In genomic region chr17:50641076-50641610, GRCm38 (mm10) we compare ENCODE assay signal across 29 mouse cellular contexts.
DNase-seq lines count a peak whose midpoint lies in the region; ATAC-seq and TF ChIP-seq lines count a peak whose summit lies in the region.
"Had no signal": no experiment of that assay in that cellular context is flagged by ENCODE, and none has a peak within 500 bp of the region (broad histone marks: within the 10 kb centered on the region; RNA-seq: fewer than 3 reads in every experiment).

No protein-coding gene starts in this region.

- TF ChIP-seq CTCF in cortical plate, adult 2 months (IDR thresholded peaks at IDR 0.05; ENCODE audit: extremely low read depth, insufficient read depth, low read length) = no peak

- 72% methylated on average over 2 of the region's 2 CpGs for WGBS in forebrain, embryonic 15.5 days
- 97% methylated on average over 2 of the region's 2 CpGs for WGBS in forebrain, embryonic 12.5 days

- TF ChIP-seq POLR2A in cortical plate, adult 2 months (IDR thresholded peaks at IDR 0.05; ENCODE audit: extremely low read depth, insufficient read depth, low read length) = no peak

- no peaks in the 10 kb centered on the region for H3K27me3 ChIP-seq in forebrain, embryonic 15.5 days
- no peaks in the 10 kb centered on the region for H3K27me3 ChIP-seq in forebrain, embryonic 12.5 days
- H3K27me3 ChIP-seq: CH12.LX; embryonic facial prominence, embryonic 12.5 days; embryonic facial prominence, embryonic 15.5 days; heart, embryonic 12.5 days; heart, embryonic 15.5 days; hindbrain, embryonic 13.5 days; intestine, embryonic 15.5 days had no signal

- no peaks in the 10 kb centered on the region for H3K9me3 ChIP-seq in forebrain, embryonic 15.5 days
- no peaks in the 10 kb centered on the region for H3K9me3 ChIP-seq in forebrain, embryonic 12.5 days
- H3K9me3 ChIP-seq: embryonic facial prominence, embryonic 12.5 days; embryonic facial prominence, embryonic 15.5 days; heart, embryonic 12.5 days; heart, embryonic 15.5 days; hindbrain, embryonic 10.5 days; hindbrain, embryonic 13.5 days; intestine, embryonic 15.5 days had no signal

- no peak overlapping the region for H3K4me2 ChIP-seq in forebrain, embryonic 15.5 days (replicated peaks)
- no peak overlapping the region for H3K4me2 ChIP-seq in forebrain, embryonic 12.5 days
- H3K4me2 ChIP-seq: embryonic facial prominence, embryonic 12.5 days; embryonic facial prominence, embryonic 15.5 days; heart, embryonic 12.5 days; heart, embryonic 15.5 days; hindbrain, embryonic 13.5 days; intestine, embryonic 15.5 days had no signal

- peak overlapping the region; percentile 78 for H3K27ac ChIP-seq in forebrain, embryonic 15.5 days (replicated peaks)
- no peak overlapping the region for H3K27ac ChIP-seq in forebrain, embryonic 12.5 days
- 0 out of 2 replicates have a peak overlapping the region, but pooled peaks have one; percentile 2 for H3K27ac ChIP-seq in cortical plate, adult 2 months (ENCODE audit: insufficient read depth, low read length)
- H3K27ac ChIP-seq: embryonic facial prominence, embryonic 12.5 days; embryonic facial prominence, embryonic 15.5 days; heart, embryonic 15.5 days; hindbrain, embryonic 10.5 days; hindbrain, embryonic 13.5 days; intestine, embryonic 15.5 days had no signal

- ATAC-seq in forebrain, embryonic 15.5 days (replicated peaks) = peak; percentile 72
- no peak for ATAC-seq in forebrain, embryonic 12.5 days (ENCODE audit: low FRiP score)
- peak; percentile 65 for ATAC-seq in frontal cortex, adult (ENCODE audit: low TSS enrichment)
- ATAC-seq: hindbrain, embryonic 16.5 days; intestine, embryonic 15.5 days; Patski had no signal

- H3K4me3 ChIP-seq in forebrain, embryonic 15.5 days = no peak overlapping the region
- H3K4me3 ChIP-seq in forebrain, embryonic 12.5 days (replicated peaks) = no peak overlapping the region
- no peak overlapping the region for H3K4me3 ChIP-seq in cortical plate, adult 2 months (ENCODE audit: insufficient read depth, low read length)
- H3K4me3 ChIP-seq: embryonic facial prominence, embryonic 12.5 days; embryonic facial prominence, embryonic 15.5 days; heart, embryonic 12.5 days; heart, embryonic 15.5 days; hindbrain, embryonic 10.5 days; hindbrain, embryonic 13.5 days; intestine, embryonic 15.5 days had no signal

- peaks cover 24% of the 10 kb centered on the region for H3K4me1 ChIP-seq in forebrain, embryonic 15.5 days
- peaks cover 13% of the 10 kb centered on the region; the same call in 1 of the 2 replicates for H3K4me1 ChIP-seq in forebrain, embryonic 12.5 days
- peaks cover 6% of the 10 kb centered on the region for H3K4me1 ChIP-seq in cortical plate, adult 2 months (ENCODE audit: control insufficient read depth, insufficient read depth, low read length)

- no peaks in the 10 kb centered on the region for H3K36me3 ChIP-seq in forebrain, embryonic 15.5 days
- 0 out of 2 replicates have a peak, but pooled peaks cover 6% of the 10 kb centered on the region for H3K36me3 ChIP-seq in forebrain, embryonic 12.5 days (replicated peaks)
- H3K36me3 ChIP-seq: embryonic facial prominence, embryonic 12.5 days; embryonic facial prominence, embryonic 15.5 days; G1E; heart, embryonic 15.5 days; hindbrain, embryonic 10.5 days; intestine, embryonic 15.5 days had no signal

- no peak overlapping the region for H3K9ac ChIP-seq in forebrain, embryonic 15.5 days (replicated peaks)
- no peak overlapping the region for H3K9ac ChIP-seq in forebrain, embryonic 12.5 days
- H3K9ac ChIP-seq: embryonic facial prominence, embryonic 12.5 days; embryonic facial prominence, embryonic 15.5 days; heart, embryonic 12.5 days; heart, embryonic 15.5 days; hindbrain, embryonic 13.5 days; intestine, embryonic 15.5 days had no signal

- no peak for DNase-seq in frontal cortex, postnatal 36 days (ENCODE audit: low spot score in 2 of 2)
- DNase-seq in brain, adult 2 months (ENCODE audit: low read depth, low spot score) = peak; percentile 56
- no peak for DNase-seq in right cerebral cortex, adult 18-20 months
- DNase-seq: adrenal gland, postnatal 10 days; adrenal gland, postnatal 36 days; B cell, adult 2 months; cerebellum, adult 11-12 months; cerebellum, adult 8-10 months; cerebellum, postnatal 14 days; gastrocnemius, postnatal 25 days; heart, adult 18-20 months; heart, postnatal 10 days; heart, postnatal 36 days; kidney, adult 11 months had no signal
